Mouse (Mus musculus): ENCODE measurements around the gene Procr.
"Not testable (repeated sequence)": the region's sequence is repeated elsewhere in the genome, so short reads cannot be mapped to it uniquely, and the experiment has no call there.

Gene Procr

GRCm38 (mm10) chr2:155751014-155751786, at the start of gene Procr:
Gene Procr, plus strand, starts transcription at chr2:155751117.
- no peak for DNase-seq (ENCODE audit: low spot score in 2 of 2)

GRCm38 (mm10) chr2:155701399-155701919, 49.5 kb upstream of the Procr start:
- DNase-seq (ENCODE audit: low spot score in 2 of 2) = no peak

- no peak for DNase-seq (ENCODE audit: low spot score in 2 of 2)
Measured at GRCm38 (mm10) chr2:155703630-155704029, 47.3 kb upstream of the Procr start.

- DNase-seq (ENCODE audit: low spot score in 2 of 2) = no peak
Measured at GRCm38 (mm10) chr2:155707251-155707650, 43.7 kb upstream of the Procr start.

GRCm38 (mm10) chr2:155710557-155710956, 40.4 kb upstream of the Procr start:
- no peak for DNase-seq (ENCODE audit: low spot score in 2 of 2)

GRCm38 (mm10) chr2:155717082-155717990, 33.6 kb upstream of the Procr start:
- no peak for DNase-seq (ENCODE audit: low spot score in 2 of 2)

GRCm38 (mm10) chr2:155720585-155720984, 30.3 kb upstream of the Procr start:
- no peak for DNase-seq (ENCODE audit: low spot score in 2 of 2)

GRCm38 (mm10) chr2:155724036-155724435, 26.9 kb upstream of the Procr start:
- no peak for DNase-seq (ENCODE audit: low spot score in 2 of 2)

GRCm38 (mm10) chr2:155724526-155724925, 26.4 kb upstream of the Procr start:
- DNase-seq (ENCODE audit: low spot score in 2 of 2) = no peak

GRCm38 (mm10) chr2:155726302-155726701, 24.6 kb upstream of the Procr start:
- DNase-seq (ENCODE audit: low spot score in 2 of 2) = no peak

- no peak for DNase-seq (ENCODE audit: low spot score in 2 of 2)
Measured at GRCm38 (mm10) chr2:155727764-155728395, 23.0 kb upstream of the Procr start.

- no peak for DNase-seq (ENCODE audit: low spot score in 2 of 2)
Measured at GRCm38 (mm10) chr2:155728742-155729141, 22.2 kb upstream of the Procr start.

GRCm38 (mm10) chr2:155729158-155729645, 21.7 kb upstream of the Procr start, which contains the start of gene Edem2:
Gene Edem2, minus strand, starts transcription at chr2:155729475.
- peak; percentile 89 to 94 for DNase-seq (ENCODE audit: low spot score in 2 of 2)

GRCm38 (mm10) chr2:155735080-155735479, 15.8 kb upstream of the Procr start:
- DNase-seq (ENCODE audit: low spot score in 2 of 2) = no peak

- DNase-seq (ENCODE audit: low spot score in 2 of 2) = not testable (repeated sequence)
Measured at GRCm38 (mm10) chr2:155735766-155736165, 15.2 kb upstream of the Procr start, which contains the start of gene Gm17581. Gene Gm17581, minus strand, starts transcription at chr2:155735866.

- no peak for DNase-seq (ENCODE audit: low spot score in 2 of 2)
Measured at GRCm38 (mm10) chr2:155736936-155737335, 14.0 kb upstream of the Procr start.

GRCm38 (mm10) chr2:155737803-155738202, 13.1 kb upstream of the Procr start:
- DNase-seq (ENCODE audit: low spot score in 2 of 2) = no peak

- DNase-seq (ENCODE audit: low spot score in 2 of 2) = no peak
Measured at GRCm38 (mm10) chr2:155742211-155742610, 8.7 kb upstream of the Procr start.

- peak in 1 of 2 experiments; percentile 49 for DNase-seq (ENCODE audit: low spot score in 2 of 2)
Measured at GRCm38 (mm10) chr2:155742931-155743337, 8.0 kb upstream of the Procr start.

GRCm38 (mm10) chr2:155743351-155743750, 7.6 kb upstream of the Procr start:
- DNase-seq (ENCODE audit: low spot score in 2 of 2) = no peak

GRCm38 (mm10) chr2:155745487-155745886, 5.4 kb upstream of the Procr start:
- DNase-seq (ENCODE audit: low spot score in 2 of 2) = no peak

- DNase-seq (ENCODE audit: low spot score in 2 of 2) = no peak
Measured at GRCm38 (mm10) chr2:155749394-155749793, 1.5 kb upstream of the Procr start.

Measured in spleen, postnatal 4 days (tissue).